Mouse (Mus musculus) embryonic facial prominence, embryonic 10.5 days (tissue): Measurements from ENCODE around the gene Zfand5. TPM values are rescaled to one million over a fixed set of nuclear protein-coding genes. Genes with fewer than 3 reads are reported as not detected.

Source experiments
- polyA plus RNA-seq: library from polyadenylated mRNA; unstranded; fragments of >200 nt; fragmentation: Nextera tagmentation; extraction: Ambion mirVana; gene quantifications from 2 replicates; pipeline ENCODE4 v1.2.1, GENCODE M21; 2016

Zfand5 gene
- polyA plus RNA-seq, 1 experiment from 2014 or later: 96.3 TPM

Other genes with a start within 250 kb of the Zfand5 start
- gene Gda, start 201.2 kb downstream of the Zfand5 start, polyA plus RNA-seq: 0.15 TPM in 1 of 2 replicates, not detected in the other